Mouse (Mus musculus): Measurements from ENCODE around the gene Cyp4f15. TPM values are rescaled to one million over a fixed set of nuclear protein-coding genes. Genes with fewer than 3 reads are reported as not detected.
"Not testable (repeated sequence)": the region's sequence is repeated elsewhere in the genome, so short reads cannot be mapped to it uniquely, and the experiment has no call there.

The Cyp4f15 gene
- polyA plus RNA-seq, 1 experiment from 2014 or later: 2.2 TPM

DNA sequence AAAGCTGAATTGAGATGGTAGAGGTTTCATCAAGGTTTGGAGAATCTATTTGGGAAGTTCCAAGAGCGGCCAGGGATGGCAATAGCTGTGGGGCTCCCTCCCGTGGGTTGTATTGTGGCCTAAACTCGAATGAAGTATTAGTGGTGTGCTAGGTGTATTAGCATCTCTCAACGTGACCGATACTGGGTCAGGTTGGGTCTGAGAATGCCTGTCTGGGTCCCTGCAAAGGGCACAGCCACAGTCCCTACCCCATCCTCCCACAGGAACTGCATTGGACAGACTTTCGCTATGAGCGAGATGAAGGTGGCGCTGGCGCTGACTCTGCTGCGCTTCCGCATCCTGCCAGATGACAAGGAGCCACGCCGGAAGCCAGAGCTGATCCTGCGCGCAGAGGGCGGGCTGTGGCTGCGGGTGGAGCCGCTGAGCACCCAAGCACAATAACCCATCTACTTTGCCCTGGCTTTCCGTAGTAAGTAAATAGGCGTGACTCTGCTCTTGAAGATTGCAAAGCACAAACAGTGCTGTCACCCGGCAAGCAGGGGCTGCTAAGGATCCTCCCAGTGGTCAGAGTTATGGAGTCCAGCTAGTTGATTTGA, 9.3 kb upstream of the Cyp4f15 start:
- DNase-seq (ENCODE audit: low spot score) (peak; percentile 23), ATAC-seq (ENCODE audit: low FRiP score) (no peak)
- H3K27ac ChIP-seq: no peak overlapping the region
- H3K9ac ChIP-seq: 0 out of 2 replicates have a peak overlapping the region, but pooled peaks have one; percentile 16
- WGBS: 40% methylated on average over 21 of the region's 21 CpGs
- H3K36me3 ChIP-seq (replicated peaks; ENCODE audit: control insufficient read depth, insufficient read depth): no peaks in the 10 kb centered on the region
- no peaks in the 10 kb centered on the region for H3K9me3 ChIP-seq (ENCODE audit: control insufficient read depth, low read length)
- H3K4me2 ChIP-seq (replicated peaks): peak overlapping the region; percentile 35
- no peaks in the 10 kb centered on the region for H3K27me3 ChIP-seq (ENCODE audit: control insufficient read depth, insufficient read depth, low read length)
- H3K4me3 ChIP-seq (replicated peaks; ENCODE audit: low read length): no peak overlapping the region
- H3K4me1 ChIP-seq (replicated peaks; ENCODE audit: control insufficient read depth, insufficient read depth, low read length): no peaks in the 10 kb centered on the region

DNA sequence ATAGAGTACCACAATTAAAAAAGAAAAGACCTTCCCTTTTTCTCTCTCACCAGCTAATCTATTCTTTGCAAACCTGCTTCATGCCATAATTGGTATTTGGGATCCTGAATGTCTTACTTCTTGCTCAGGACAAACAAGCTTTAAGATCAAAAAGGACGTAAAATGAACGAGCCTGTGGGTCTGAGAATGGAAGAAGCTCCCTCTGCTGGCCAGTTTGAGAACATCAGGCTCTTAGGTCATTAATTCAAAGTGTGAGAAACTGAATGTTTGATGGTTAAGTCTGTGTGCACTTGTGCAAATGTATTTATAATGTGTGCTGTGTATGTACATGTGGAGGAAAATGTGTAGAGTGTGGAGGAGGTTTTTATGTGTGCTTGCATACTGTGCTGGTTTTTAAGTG, 5.0 kb upstream of the Cyp4f15 start:
- no peak overlapping the region for H3K27ac ChIP-seq
- no peak overlapping the region for H3K4me2 ChIP-seq (replicated peaks)
- no peaks in the 10 kb centered on the region for H3K9me3 ChIP-seq (ENCODE audit: control insufficient read depth, low read length)
- H3K36me3 ChIP-seq (replicated peaks; ENCODE audit: control insufficient read depth, insufficient read depth): no peaks in the 10 kb centered on the region
- WGBS: 33% methylated on average over 2 of the region's 2 CpGs
- 0 out of 2 replicates have a peak, but pooled peaks cover 2% of the 10 kb centered on the region for H3K4me1 ChIP-seq (replicated peaks; ENCODE audit: control insufficient read depth, insufficient read depth, low read length)
- ATAC-seq (ENCODE audit: low FRiP score) (no peak), DNase-seq (ENCODE audit: low spot score) (peak; percentile 69)
- no peak overlapping the region for H3K4me3 ChIP-seq (replicated peaks; ENCODE audit: low read length)
- no peak overlapping the region for H3K9ac ChIP-seq
- no peaks in the 10 kb centered on the region for H3K27me3 ChIP-seq (ENCODE audit: control insufficient read depth, insufficient read depth, low read length)

DNA sequence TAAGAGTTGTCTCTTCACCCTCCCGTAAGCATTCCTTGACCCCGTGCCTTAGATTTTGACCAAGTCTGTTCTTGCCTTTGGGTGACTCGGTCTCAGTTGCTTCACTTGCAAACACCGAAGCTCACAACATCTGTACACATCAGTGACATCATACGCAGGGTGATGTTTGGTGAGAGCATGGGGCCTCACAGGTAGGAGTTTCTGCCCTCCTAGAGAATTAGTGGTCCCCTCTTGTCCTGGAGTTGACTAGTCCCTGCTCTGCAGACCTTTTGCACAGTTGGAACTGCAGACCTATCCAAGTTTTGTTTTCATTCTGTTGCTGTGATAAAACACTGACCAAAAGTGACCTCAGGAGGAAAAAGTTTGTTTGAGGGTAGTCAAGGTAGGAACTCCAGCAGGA, 1.3 kb downstream of the Cyp4f15 start:
- DNase-seq (ENCODE audit: low spot score) (no peak), ATAC-seq (ENCODE audit: low FRiP score) (no peak)
- H3K36me3 ChIP-seq (replicated peaks; ENCODE audit: control insufficient read depth, insufficient read depth): no peaks in the 10 kb centered on the region
- no peaks in the 10 kb centered on the region for H3K27me3 ChIP-seq (ENCODE audit: control insufficient read depth, insufficient read depth, low read length)
- WGBS: 97% methylated on average over 5 of the region's 5 CpGs
- H3K4me2 ChIP-seq (replicated peaks): no peak overlapping the region
- no peak overlapping the region for H3K27ac ChIP-seq
- H3K4me1 ChIP-seq (replicated peaks; ENCODE audit: control insufficient read depth, insufficient read depth, low read length): 0 out of 2 replicates have a peak, but pooled peaks cover 2% of the 10 kb centered on the region
- H3K4me3 ChIP-seq (replicated peaks; ENCODE audit: low read length): no peak overlapping the region
- H3K9me3 ChIP-seq (ENCODE audit: control insufficient read depth, low read length): no peaks in the 10 kb centered on the region
- H3K9ac ChIP-seq: no peak overlapping the region

DNA sequence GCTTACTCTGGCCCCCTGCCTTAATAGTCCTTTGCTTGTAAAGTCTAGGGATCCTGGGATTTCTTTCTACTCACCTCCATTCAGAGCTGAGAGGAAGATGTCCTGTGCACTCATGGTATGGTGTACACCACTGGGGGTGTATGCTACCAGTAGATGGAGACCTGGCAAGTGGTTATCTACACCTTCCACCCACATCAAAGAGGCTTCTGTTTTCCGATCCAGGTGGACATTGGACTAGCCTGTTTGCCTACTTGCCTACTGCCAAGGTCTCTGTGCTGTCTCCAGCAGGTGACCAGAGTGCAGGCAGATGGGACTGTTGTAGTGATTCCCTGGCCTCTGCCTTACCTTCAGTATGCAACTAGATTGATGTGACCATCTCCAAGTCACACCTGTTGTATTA, 5.5 kb downstream of the Cyp4f15 start:
- no peak for DNase-seq (ENCODE audit: low spot score)
- Histone ChIP-seq H3K4me1 (replicated peaks; ENCODE audit: control insufficient read depth, insufficient read depth, low read length) (no peaks in the 10 kb centered on the region), H3K4me2 (replicated peaks) (no peak overlapping the region), H3K27me3 (ENCODE audit: control insufficient read depth, insufficient read depth, low read length) (no peaks in the 10 kb centered on the region), H3K27ac (no peak overlapping the region), H3K9ac (no peak overlapping the region), H3K9me3 (ENCODE audit: control insufficient read depth, low read length) (no peaks in the 10 kb centered on the region), H3K4me3 (replicated peaks; ENCODE audit: low read length) (no peak overlapping the region), H3K36me3 (replicated peaks; ENCODE audit: control insufficient read depth, insufficient read depth) (no peaks in the 10 kb centered on the region)
- 95% methylated on average over 1 of the region's 1 CpGs for WGBS
- ATAC-seq (ENCODE audit: low FRiP score): no peak

DNA sequence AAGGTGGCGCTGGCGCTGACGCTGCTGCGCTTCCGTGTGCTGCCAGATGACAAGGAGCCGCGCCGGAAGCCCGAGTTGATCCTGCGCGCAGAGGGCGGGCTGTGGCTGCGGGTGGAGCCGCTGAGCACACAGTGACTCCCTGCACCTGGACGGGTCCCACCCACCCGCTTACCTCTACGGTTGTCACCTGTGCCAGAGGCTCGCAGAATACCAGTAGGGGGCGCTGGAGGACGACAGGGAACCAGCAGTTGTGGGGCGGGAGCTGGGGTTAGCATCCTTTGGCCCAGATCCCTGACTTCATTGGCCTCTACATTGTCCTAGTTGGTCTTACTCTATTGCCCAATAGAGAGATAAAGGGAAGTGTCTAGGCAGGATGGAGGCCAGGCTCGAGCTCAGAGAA, 17.4 kb downstream of the Cyp4f15 start:
- no peak overlapping the region for H3K9ac ChIP-seq
- no peaks in the 10 kb centered on the region for H3K4me1 ChIP-seq (replicated peaks; ENCODE audit: control insufficient read depth, insufficient read depth, low read length)
- DNase-seq (ENCODE audit: low spot score) (no peak), ATAC-seq (ENCODE audit: low FRiP score) (no peak)
- no peaks in the 10 kb centered on the region for H3K36me3 ChIP-seq (replicated peaks; ENCODE audit: control insufficient read depth, insufficient read depth)
- no peak overlapping the region for H3K4me2 ChIP-seq (replicated peaks)
- WGBS: 54% methylated on average over 22 of the region's 22 CpGs
- peaks cover 18% of the 10 kb centered on the region for H3K9me3 ChIP-seq (ENCODE audit: control insufficient read depth, low read length)
- no peak overlapping the region for H3K4me3 ChIP-seq (replicated peaks; ENCODE audit: low read length)
- no peaks in the 10 kb centered on the region for H3K27me3 ChIP-seq (ENCODE audit: control insufficient read depth, insufficient read depth, low read length)
- H3K27ac ChIP-seq: no peak overlapping the region

DNA sequence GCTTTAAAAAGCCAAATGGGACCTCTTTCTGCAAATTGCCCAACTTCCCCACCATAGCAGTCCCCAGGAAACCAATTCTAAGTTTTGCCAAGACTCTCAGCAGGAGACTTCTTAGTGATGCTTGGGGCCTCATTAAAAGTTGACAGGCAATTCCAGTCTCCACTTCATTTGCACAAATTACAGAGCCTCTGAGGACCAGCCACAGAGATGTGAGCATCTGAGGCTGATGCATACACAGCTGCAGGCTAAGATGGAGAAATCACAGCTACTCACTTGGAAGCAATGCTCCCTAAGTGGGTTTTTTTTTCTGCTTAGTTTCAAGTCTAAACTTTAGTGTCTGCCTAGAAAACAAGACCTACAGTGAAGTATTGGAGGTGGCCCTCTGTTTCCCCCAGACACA, 25.1 kb downstream of the Cyp4f15 start:
- not testable (repeated sequence) for DNase-seq (ENCODE audit: low spot score); H3K4me3 ChIP-seq (replicated peaks; ENCODE audit: low read length); H3K36me3 ChIP-seq (replicated peaks; ENCODE audit: control insufficient read depth, insufficient read depth); H3K27me3 ChIP-seq (ENCODE audit: control insufficient read depth, insufficient read depth, low read length); H3K9ac ChIP-seq; H3K27ac ChIP-seq; H3K4me2 ChIP-seq (replicated peaks); H3K4me1 ChIP-seq (replicated peaks; ENCODE audit: control insufficient read depth, insufficient read depth, low read length)
- peaks cover 18% of the 10 kb centered on the region for H3K9me3 ChIP-seq (ENCODE audit: control insufficient read depth, low read length)
- peak; percentile 57; the same call in 1 of the 2 replicates for ATAC-seq (ENCODE audit: low FRiP score)

DNA sequence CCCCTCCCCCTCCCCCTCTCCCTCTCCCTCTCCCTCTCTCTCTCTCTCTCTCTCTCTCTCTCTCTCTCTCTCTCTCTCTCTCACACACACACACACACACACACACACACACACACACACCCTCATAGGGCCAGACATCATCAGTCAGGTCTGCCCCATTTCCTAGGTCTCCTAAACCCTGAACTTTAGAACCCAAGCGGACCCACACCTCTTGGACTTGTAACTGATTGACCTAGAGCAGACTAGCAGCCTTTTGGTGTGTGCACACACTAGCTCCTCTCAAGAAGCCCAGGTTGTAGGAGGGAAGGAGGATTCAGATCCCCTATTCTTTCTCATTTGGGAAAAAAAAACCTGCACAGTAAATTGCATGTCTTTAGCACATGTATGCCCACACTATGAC, 36.7 kb downstream of the Cyp4f15 start:
- ATAC-seq (ENCODE audit: low FRiP score); H3K27ac ChIP-seq; H3K4me2 ChIP-seq (replicated peaks); H3K9ac ChIP-seq; H3K27me3 ChIP-seq (ENCODE audit: control insufficient read depth, insufficient read depth, low read length); H3K36me3 ChIP-seq (replicated peaks; ENCODE audit: control insufficient read depth, insufficient read depth); H3K4me1 ChIP-seq (replicated peaks; ENCODE audit: control insufficient read depth, insufficient read depth, low read length); H3K4me3 ChIP-seq (replicated peaks; ENCODE audit: low read length); DNase-seq (ENCODE audit: low spot score): not testable (repeated sequence)
- H3K9me3 ChIP-seq (ENCODE audit: control insufficient read depth, low read length): 0 out of 2 replicates have a peak, but pooled peaks cover 10% of the 10 kb centered on the region
- whole genome bisulfite sequencing: 85% methylated on average over 1 of the region's 1 CpGs

DNA sequence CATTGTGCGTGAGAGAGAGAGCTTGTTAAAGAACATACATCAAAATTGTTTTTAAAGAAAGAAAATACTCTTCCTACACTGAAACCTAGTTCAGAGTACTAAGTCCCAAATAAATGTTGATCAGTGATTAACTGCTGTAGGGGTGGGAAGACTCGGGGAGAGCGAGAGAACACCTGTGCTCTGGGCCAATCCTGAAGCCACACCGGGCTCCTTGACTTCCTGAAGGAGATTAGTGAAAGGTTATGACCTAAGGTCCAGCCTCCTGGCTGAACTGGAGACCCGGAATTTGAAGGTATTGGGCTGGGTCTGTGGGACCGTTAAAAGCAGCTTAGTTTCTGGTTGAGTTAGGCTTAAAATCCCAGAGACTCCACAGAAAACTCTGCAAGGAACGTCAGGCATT, 37.3 kb downstream of the Cyp4f15 start:
- Histone ChIP-seq H3K27ac (no peak overlapping the region), H3K36me3 (replicated peaks; ENCODE audit: control insufficient read depth, insufficient read depth) (no peaks in the 10 kb centered on the region), H3K9me3 (ENCODE audit: control insufficient read depth, low read length) (0 out of 2 replicates have a peak, but pooled peaks cover 10% of the 10 kb centered on the region), H3K4me3 (replicated peaks; ENCODE audit: low read length) (no peak overlapping the region), H3K4me2 (replicated peaks) (no peak overlapping the region), H3K4me1 (replicated peaks; ENCODE audit: control insufficient read depth, insufficient read depth, low read length) (no peaks in the 10 kb centered on the region), H3K27me3 (ENCODE audit: control insufficient read depth, insufficient read depth, low read length) (no peaks in the 10 kb centered on the region), H3K9ac (no peak overlapping the region)
- DNase-seq (ENCODE audit: low spot score) (no peak), ATAC-seq (ENCODE audit: low FRiP score) (no peak)
- WGBS: 84% methylated on average over 7 of the region's 7 CpGs

DNA sequence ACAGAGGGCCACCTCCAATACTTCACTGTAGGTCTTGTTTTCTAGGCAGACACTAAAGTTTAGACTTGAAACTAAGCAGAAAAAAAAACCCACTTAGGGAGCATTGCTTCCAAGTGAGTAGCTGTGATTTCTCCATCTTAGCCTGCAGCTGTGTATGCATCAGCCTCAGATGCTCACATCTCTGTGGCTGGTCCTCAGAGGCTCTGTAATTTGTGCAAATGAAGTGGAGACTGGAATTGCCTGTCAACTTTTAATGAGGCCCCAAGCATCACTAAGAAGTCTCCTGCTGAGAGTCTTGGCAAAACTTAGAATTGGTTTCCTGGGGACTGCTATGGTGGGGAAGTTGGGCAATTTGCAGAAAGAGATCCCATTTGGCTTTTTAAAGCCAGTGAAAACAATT, 40.9 kb downstream of the Cyp4f15 start:
- not testable (repeated sequence) for H3K4me1 ChIP-seq (replicated peaks; ENCODE audit: control insufficient read depth, insufficient read depth, low read length); DNase-seq (ENCODE audit: low spot score); H3K27me3 ChIP-seq (ENCODE audit: control insufficient read depth, insufficient read depth, low read length); H3K4me3 ChIP-seq (replicated peaks; ENCODE audit: low read length); H3K27ac ChIP-seq; H3K36me3 ChIP-seq (replicated peaks; ENCODE audit: control insufficient read depth, insufficient read depth); H3K9ac ChIP-seq; H3K9me3 ChIP-seq (ENCODE audit: control insufficient read depth, low read length); H3K4me2 ChIP-seq (replicated peaks)
- 0 out of 2 replicates have a peak, but pooled peaks have one; percentile 55 for ATAC-seq (ENCODE audit: low FRiP score)

DNA sequence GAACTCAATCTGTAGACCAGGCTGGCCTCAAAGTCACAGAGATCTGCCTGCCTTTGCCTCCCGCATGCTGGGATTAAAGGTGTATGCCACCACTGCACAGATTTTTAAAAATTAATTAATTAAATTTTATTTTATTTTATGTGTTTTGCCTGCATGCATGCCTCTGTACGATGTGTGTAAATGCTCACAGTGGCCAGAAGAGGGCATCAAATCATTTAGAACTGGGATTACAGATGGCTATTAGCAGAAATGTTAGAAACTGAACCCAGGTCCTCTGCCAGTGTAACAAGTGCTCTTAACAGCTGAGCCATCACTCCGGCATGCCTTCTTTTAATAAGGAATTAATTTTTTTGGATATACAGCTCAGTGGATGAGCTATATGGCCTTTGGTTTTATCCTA, 43.6 kb downstream of the Cyp4f15 start:
- H3K4me3 ChIP-seq (replicated peaks; ENCODE audit: low read length): no peak overlapping the region
- no peak overlapping the region for H3K9ac ChIP-seq
- 0 out of 2 replicates have a peak, but pooled peaks cover 5% of the 10 kb centered on the region for H3K9me3 ChIP-seq (ENCODE audit: control insufficient read depth, low read length)
- no peaks in the 10 kb centered on the region for H3K27me3 ChIP-seq (ENCODE audit: control insufficient read depth, insufficient read depth, low read length)
- WGBS: 70% methylated on average over 3 of the region's 3 CpGs
- no peak overlapping the region for H3K27ac ChIP-seq
- H3K4me2 ChIP-seq (replicated peaks): no peak overlapping the region
- no peaks in the 10 kb centered on the region for H3K36me3 ChIP-seq (replicated peaks; ENCODE audit: control insufficient read depth, insufficient read depth)
- no peak for ATAC-seq (ENCODE audit: low FRiP score)
- no peaks in the 10 kb centered on the region for H3K4me1 ChIP-seq (replicated peaks; ENCODE audit: control insufficient read depth, insufficient read depth, low read length)
- no peak for DNase-seq (ENCODE audit: low spot score)

Measured in hindbrain, embryonic 14.5 days (tissue).